Mouse (Mus musculus) heart, embryonic 14.5 days (tissue): ENCODE measurements around the gene Col18a1. TPM values are rescaled to one million over a fixed set of nuclear protein-coding genes. Genes with fewer than 3 reads are reported as not detected.

Experiments
- ATAC-seq: fragments of 200-750 bp; cut with Nextera tagmentation; 2 replicates; pipeline ENCODE4 v1.8.0; 2017; ENCODE audit warnings: low read depth, moderate TSS enrichment; ENCODE audit not compliant: insufficient number of reproducible peaks, insufficient read depth, low FRiP score
- H3K27ac ChIP-seq, 2 experiments: fragments of 200-500 bp in 1 of 2; fragments of 300-500 bp in 1 of 2; sonication (generic) in 1 of 2; replicated peaks in 1 of 2; 2 replicates each; pipeline ENCODE4 v1.5.1; 2012 to 2014; ENCODE audit warnings: low read depth in 2 of 2, low read length in 2 of 2, control low read depth in 1 of 2, mild to moderate bottlenecking in 1 of 2, mixed read lengths in 1 of 2; ENCODE audit not compliant: control insufficient read depth in 1 of 2, insufficient read depth in 1 of 2
- H3K27me3 ChIP-seq: fragments of 300-500 bp; sonication (generic); 2 replicates; pipeline ENCODE4 v1.6.1; 2014; ENCODE audit warnings: mild to moderate bottlenecking, low read length, control low read depth; ENCODE audit not compliant: control insufficient read depth, insufficient read depth
- H3K36me3 ChIP-seq: fragments of 300-500 bp; sonication (generic); 2 replicates; pipeline ENCODE4 v1.6.1; 2014; ENCODE audit warnings: mild to moderate bottlenecking, control low read depth, low read length, mixed read lengths; ENCODE audit not compliant: control insufficient read depth, insufficient read depth
- H3K4me1 ChIP-seq, 2 experiments: fragments of 200-500 bp in 1 of 2; fragments of 300-500 bp in 1 of 2; sonication (generic) in 1 of 2; 2 replicates each; pipeline ENCODE4 v1.6.1; 2012 to 2014; ENCODE audit warnings: low read length in 2 of 2, control low read depth in 1 of 2, mixed read lengths in 1 of 2; ENCODE audit not compliant: control insufficient read depth in 2 of 2, insufficient read depth in 2 of 2
- H3K4me2 ChIP-seq: fragments of 300-500 bp; sonication (generic); 2 replicates; pipeline ENCODE4 v1.6.1; 2014; ENCODE audit warnings: mild to moderate bottlenecking, low read length
- H3K4me3 ChIP-seq, 2 experiments: fragments of 200-500 bp in 1 of 2; fragments of 300-500 bp in 1 of 2; sonication (generic) in 1 of 2; 2 replicates each; pipeline ENCODE4 v1.5.1; 2012 to 2014; ENCODE audit warnings: low read length in 2 of 2, mild to moderate bottlenecking in 2 of 2, control low read depth in 1 of 2, low read depth in 1 of 2, moderate library complexity in 1 of 2; ENCODE audit not compliant: control insufficient read depth in 1 of 2, insufficient read depth in 1 of 2
- H3K9ac ChIP-seq: fragments of 300-500 bp; sonication (generic); 2 replicates; pipeline ENCODE4 v1.6.1; 2014; ENCODE audit warnings: mild to moderate bottlenecking, low read length
- H3K9me3 ChIP-seq: fragments of 300-500 bp; sonication (generic); 2 replicates; pipeline ENCODE4 v1.6.1; 2016; ENCODE audit warnings: low read length, control low read depth; ENCODE audit not compliant: control insufficient read depth
- WGBS: fragments of 180-500 bp; shearing (Covaris S2); extraction: QIAGEN DNeasy Blood & Tissue Kit; methylation state at CpG from one replicate; pipeline ENCODE4 v1.1.7; 2014; 5-methylcytosine and 5-hydroxymethylcytosine counted together
- polyA plus RNA-seq: library from polyadenylated mRNA; unstranded; fragments of >200 nt; fragmentation: Nextera tagmentation; extraction: Ambion mirVana; gene quantifications from 2 replicates; pipeline ENCODE4 v1.2.1, GENCODE M21; 2014

Col18a1 gene
- polyA plus RNA-seq, 1 experiment from 2014 or later, result 102 TPM

- no peak overlapping the region for H3K4me2 ChIP-seq
- H3K27me3 ChIP-seq, result no peaks in the 10 kb centered on the region
- no peaks in the 10 kb centered on the region for H3K9me3 ChIP-seq
- no peak overlapping the region for H3K9ac ChIP-seq
- H3K4me3 ChIP-seq, result no peak overlapping the region
- no peak for ATAC-seq
- H3K27ac ChIP-seq, result no peak overlapping the region
- WGBS, result 86% methylated on average over 6 of the region's 6 CpGs
- H3K36me3 ChIP-seq, result no peaks in the 10 kb centered on the region
- peaks cover 25 to 38% of the 10 kb centered on the region in 2 experiments for H3K4me1 ChIP-seq
Observed at GRCm38 (mm10) chr10:77129637-77130410, 36.5 kb downstream of the Col18a1 start.

- no peak for ATAC-seq
- no peak overlapping the region for H3K4me3 ChIP-seq
- no peaks in the 10 kb centered on the region for H3K36me3 ChIP-seq
- H3K27ac ChIP-seq, result no peak overlapping the region
- no peak overlapping the region for H3K4me2 ChIP-seq
- H3K4me1 ChIP-seq, result peaks cover 18 to 23% of the 10 kb centered on the region in 2 experiments
- WGBS, result 65% methylated on average over 2 of the region's 2 CpGs
- no peaks in the 10 kb centered on the region for H3K27me3 ChIP-seq
- H3K9ac ChIP-seq, result no peak overlapping the region
- no peaks in the 10 kb centered on the region for H3K9me3 ChIP-seq
Observed at GRCm38 (mm10) chr10:77127926-77128325, 38.4 kb downstream of the Col18a1 start.

GRCm38 (mm10) chr10:77126590-77126989 is 39.8 kb downstream of the Col18a1 start:
- Histone ChIP-seq H3K9ac (no peak overlapping the region), H3K27ac (no peak overlapping the region), H3K4me3 (no peak overlapping the region), H3K27me3 (no peaks in the 10 kb centered on the region), H3K4me1 (peaks cover 15 to 19% of the 10 kb centered on the region in 2 experiments), H3K36me3 (no peaks in the 10 kb centered on the region), H3K9me3 (no peaks in the 10 kb centered on the region), H3K4me2 (no peak overlapping the region)
- WGBS, result 93% methylated on average over 2 of the region's 2 CpGs
- ATAC-seq, result no peak

GRCm38 (mm10) chr10:77125078-77125731 is 41.1 kb downstream of the Col18a1 start:
- WGBS, result 90% methylated on average over 18 of the region's 18 CpGs
- Histone ChIP-seq H3K27me3 (no peaks in the 10 kb centered on the region), H3K27ac (no peak overlapping the region), H3K4me3 (no peak overlapping the region), H3K9ac (no peak overlapping the region), H3K4me2 (no peak overlapping the region), H3K4me1 (peaks cover 11 to 15% of the 10 kb centered on the region in 2 experiments), H3K9me3 (no peaks in the 10 kb centered on the region), H3K36me3 (no peaks in the 10 kb centered on the region)
- ATAC-seq, result no peak

GRCm38 (mm10) chr10:77123953-77124352 is 42.4 kb downstream of the Col18a1 start:
- 69% methylated on average over 8 of the region's 8 CpGs for WGBS
- Histone ChIP-seq H3K27me3 (no peaks in the 10 kb centered on the region), H3K9me3 (no peaks in the 10 kb centered on the region), H3K4me2 (no peak overlapping the region), H3K4me1 (peaks cover 12 to 15% of the 10 kb centered on the region in 2 experiments), H3K4me3 (no peak overlapping the region), H3K27ac (no peak overlapping the region), H3K9ac (no peak overlapping the region), H3K36me3 (no peaks in the 10 kb centered on the region)
- no peak for ATAC-seq

- WGBS, result 77% methylated on average over 6 of the region's 8 CpGs
- Histone ChIP-seq H3K4me1 (peaks cover 21 to 34% of the 10 kb centered on the region in 2 experiments), H3K4me3 (no peak overlapping the region), H3K27ac (no peak overlapping the region), H3K4me2 (no peak overlapping the region), H3K27me3 (no peaks in the 10 kb centered on the region), H3K9ac (no peak overlapping the region), H3K36me3 (no peaks in the 10 kb centered on the region), H3K9me3 (no peaks in the 10 kb centered on the region)
- no peak for ATAC-seq
Observed at GRCm38 (mm10) chr10:77121287-77122022, 44.9 kb downstream of the Col18a1 start.

- no peak for ATAC-seq
- peaks cover 20 to 31% of the 10 kb centered on the region in 2 experiments for H3K4me1 ChIP-seq
- no peak overlapping the region for H3K27ac ChIP-seq
- 78% methylated on average over 4 of the region's 4 CpGs for WGBS
- no peak overlapping the region for H3K4me2 ChIP-seq
- no peak overlapping the region for H3K9ac ChIP-seq
- no peaks in the 10 kb centered on the region for H3K27me3 ChIP-seq
- H3K36me3 ChIP-seq, result no peaks in the 10 kb centered on the region
- no peak overlapping the region for H3K4me3 ChIP-seq
- no peaks in the 10 kb centered on the region for H3K9me3 ChIP-seq
Observed at GRCm38 (mm10) chr10:77120501-77120900, 45.8 kb downstream of the Col18a1 start.
